Mouse (Mus musculus): ENCODE results near the gene Gtpbp3. TPM values are rescaled to one million over a fixed set of nuclear protein-coding genes. Genes with fewer than 3 reads are reported as not detected.
A peak's percentile ranks its signal among the peaks of the same experiment; 100 is the strongest.

The Gtpbp3 gene
- polyA plus RNA-seq, 1 experiment from 2014 or later: 4.4 TPM

- H3K9me3 ChIP-seq (ENCODE audit: control insufficient read depth, low read length): no peaks in the 10 kb centered on the region
- peak; percentile 90 for ATAC-seq (ENCODE audit: insufficient number of reproducible peaks, insufficient read depth, low FRiP score, low read depth)
- H3K27ac ChIP-seq (replicated peaks in 1 of 2; ENCODE audit: control insufficient read depth in 1 of 2, insufficient read depth in 1 of 2, low read depth in 2 of 2, low read length in 2 of 2): peak within 1 kb of the TSS; percentile 47 to 57; a peak in 3 of 4 replicates
- WGBS: under 1% methylated on average over 51 of the region's 55 CpGs
- H3K4me2 ChIP-seq (ENCODE audit: low read length): peak within 1 kb of the TSS; percentile 85
- H3K27me3 ChIP-seq (ENCODE audit: control insufficient read depth, insufficient read depth, low read length): no peaks in the 10 kb centered on the region
- H3K4me1 ChIP-seq (ENCODE audit: control insufficient read depth in 2 of 2, insufficient read depth in 2 of 2, low read length in 2 of 2): peaks cover 5 to 6% of the 10 kb centered on the region in 2 experiments; a peak in 2 of 4 replicates
- H3K9ac ChIP-seq (ENCODE audit: low read length): peak within 1 kb of the TSS; percentile 80
- peak within 1 kb of the TSS; percentile 69 to 89 for H3K4me3 ChIP-seq (ENCODE audit: control insufficient read depth in 1 of 2, insufficient read depth in 1 of 2, low read depth in 1 of 2, low read length in 2 of 2)
- H3K36me3 ChIP-seq (ENCODE audit: control insufficient read depth, insufficient read depth, low read length): peaks cover 23% of the 10 kb centered on the region
Measured at GRCm38 (mm10) chr8:71542632-71543343, 54.9 kb downstream of the Gtpbp3 start, which contains the start of gene Mvb12a. Gene Mvb12a (plus strand): TSS chr8:71542922.

GRCm38 (mm10) chr8:71543755-71544154 lies 55.9 kb downstream of the Gtpbp3 start:
- H3K9me3 ChIP-seq (ENCODE audit: control insufficient read depth, low read length): no peaks in the 10 kb centered on the region
- no peak for ATAC-seq (ENCODE audit: insufficient number of reproducible peaks, insufficient read depth, low FRiP score, low read depth)
- WGBS: 84% methylated on average over 9 of the region's 9 CpGs
- peak overlapping the region; percentile 69 to 89; a peak in 2 of 4 replicates for H3K4me3 ChIP-seq (ENCODE audit: control insufficient read depth in 1 of 2, insufficient read depth in 1 of 2, low read depth in 1 of 2, low read length in 2 of 2)
- peaks cover 2 to 6% of the 10 kb centered on the region in 2 experiments; a peak in 2 of 4 replicates for H3K4me1 ChIP-seq (ENCODE audit: control insufficient read depth in 2 of 2, insufficient read depth in 2 of 2, low read length in 2 of 2)
- H3K9ac ChIP-seq (ENCODE audit: low read length): peak overlapping the region; percentile 80; the same call in 1 of the 2 replicates
- peak overlapping the region; percentile 85 for H3K4me2 ChIP-seq (ENCODE audit: low read length)
- H3K27me3 ChIP-seq (ENCODE audit: control insufficient read depth, insufficient read depth, low read length): no peaks in the 10 kb centered on the region
- no peak overlapping the region for H3K27ac ChIP-seq (replicated peaks in 1 of 2; ENCODE audit: control insufficient read depth in 1 of 2, insufficient read depth in 1 of 2, low read depth in 2 of 2, low read length in 2 of 2)
- H3K36me3 ChIP-seq (ENCODE audit: control insufficient read depth, insufficient read depth, low read length): peaks cover 33% of the 10 kb centered on the region

GRCm38 (mm10) chr8:71545053-71545452 lies 57.1 kb downstream of the Gtpbp3 start:
- no peak overlapping the region for H3K9ac ChIP-seq (ENCODE audit: low read length)
- no peaks in the 10 kb centered on the region for H3K27me3 ChIP-seq (ENCODE audit: control insufficient read depth, insufficient read depth, low read length)
- ATAC-seq (ENCODE audit: insufficient number of reproducible peaks, insufficient read depth, low FRiP score, low read depth): no peak
- peaks cover 34% of the 10 kb centered on the region for H3K36me3 ChIP-seq (ENCODE audit: control insufficient read depth, insufficient read depth, low read length)
- no peak overlapping the region for H3K27ac ChIP-seq (replicated peaks in 1 of 2; ENCODE audit: control insufficient read depth in 1 of 2, insufficient read depth in 1 of 2, low read depth in 2 of 2, low read length in 2 of 2)
- H3K4me1 ChIP-seq (ENCODE audit: control insufficient read depth in 2 of 2, insufficient read depth in 2 of 2, low read length in 2 of 2): peaks cover 2 to 6% of the 10 kb centered on the region in 2 experiments; a peak in 2 of 4 replicates
- no peak overlapping the region for H3K4me3 ChIP-seq (ENCODE audit: control insufficient read depth in 1 of 2, insufficient read depth in 1 of 2, low read depth in 1 of 2, low read length in 2 of 2)
- 87% methylated on average over 11 of the region's 11 CpGs for WGBS
- H3K9me3 ChIP-seq (ENCODE audit: control insufficient read depth, low read length): no peaks in the 10 kb centered on the region
- H3K4me2 ChIP-seq (ENCODE audit: low read length): no peak overlapping the region

GRCm38 (mm10) chr8:71547590-71547989 lies 59.7 kb downstream of the Gtpbp3 start:
- Histone ChIP-seq H3K36me3 (ENCODE audit: control insufficient read depth, insufficient read depth, low read length) (peaks cover 34% of the 10 kb centered on the region), H3K4me3 (ENCODE audit: control insufficient read depth in 1 of 2, insufficient read depth in 1 of 2, low read depth in 1 of 2, low read length in 2 of 2) (no peak overlapping the region), H3K9ac (ENCODE audit: low read length) (no peak overlapping the region), H3K27ac (replicated peaks in 1 of 2; ENCODE audit: control insufficient read depth in 1 of 2, insufficient read depth in 1 of 2, low read depth in 2 of 2, low read length in 2 of 2) (no peak overlapping the region), H3K4me1 (ENCODE audit: control insufficient read depth in 2 of 2, insufficient read depth in 2 of 2, low read length in 2 of 2) (peaks cover 5 to 6% of the 10 kb centered on the region in 2 experiments; a peak in 3 of 4 replicates), H3K27me3 (ENCODE audit: control insufficient read depth, insufficient read depth, low read length) (no peaks in the 10 kb centered on the region), H3K9me3 (ENCODE audit: control insufficient read depth, low read length) (no peaks in the 10 kb centered on the region), H3K4me2 (ENCODE audit: low read length) (no peak overlapping the region)
- ATAC-seq (ENCODE audit: insufficient number of reproducible peaks, insufficient read depth, low FRiP score, low read depth): no peak
- WGBS: 80% methylated on average over 7 of the region's 7 CpGs

Other genes starting within 250 kb of the Gtpbp3 start
- 16.8 and 17.9 TPM in 2 replicates for gene Myo9b, start 215.4 kb upstream of the Gtpbp3 start, polyA plus RNA-seq (2014; fragmentation: Nextera tagmentation; extraction: Ambion mirVana)
- gene Haus8, start 215.2 kb upstream of the Gtpbp3 start, polyA plus RNA-seq (2014; fragmentation: Nextera tagmentation; extraction: Ambion mirVana): 134 and 144 TPM in 2 replicates
- 87.1 and 95.4 TPM in 2 replicates for gene Use1, start 121.3 kb upstream of the Gtpbp3 start, polyA plus RNA-seq (2014; fragmentation: Nextera tagmentation; extraction: Ambion mirVana)
- 3.6 TPM in 2 replicates for gene Ocel1, start 116.8 kb upstream of the Gtpbp3 start, polyA plus RNA-seq (2014; fragmentation: Nextera tagmentation; extraction: Ambion mirVana)
- gene Nr2f6, start 106.1 kb upstream of the Gtpbp3 start, polyA plus RNA-seq (2014; fragmentation: Nextera tagmentation; extraction: Ambion mirVana): 57.1 and 62.4 TPM in 2 replicates
- gene Ushbp1, start 92.3 kb upstream of the Gtpbp3 start, polyA plus RNA-seq (2014; fragmentation: Nextera tagmentation; extraction: Ambion mirVana): 10.8 TPM in 2 replicates
- gene Babam1, start 91.2 kb upstream of the Gtpbp3 start, polyA plus RNA-seq (2014; fragmentation: Nextera tagmentation; extraction: Ambion mirVana): 84.5 and 86.1 TPM in 2 replicates
- gene Ankle1, start 82.1 kb upstream of the Gtpbp3 start, polyA plus RNA-seq (2014; fragmentation: Nextera tagmentation; extraction: Ambion mirVana): 16.7 and 20.7 TPM in 2 replicates
- gene Abhd8, start 24.4 kb upstream of the Gtpbp3 start, polyA plus RNA-seq (2014; fragmentation: Nextera tagmentation; extraction: Ambion mirVana): 20.8 and 29.2 TPM in 2 replicates
- gene Mrpl34, start 23.1 kb upstream of the Gtpbp3 start, polyA plus RNA-seq (2014; fragmentation: Nextera tagmentation; extraction: Ambion mirVana): 191 and 193 TPM in 2 replicates
- gene Dda1, start 18.9 kb upstream of the Gtpbp3 start, polyA plus RNA-seq (2014; fragmentation: Nextera tagmentation; extraction: Ambion mirVana): 76.7 and 79.1 TPM in 2 replicates
- 1.5 and 1.8 TPM in 2 replicates for gene Ano8, start 2.1 kb upstream of the Gtpbp3 start, polyA plus RNA-seq (2014; fragmentation: Nextera tagmentation; extraction: Ambion mirVana)
- gene Plvap, start 23.6 kb downstream of the Gtpbp3 start, polyA plus RNA-seq (2014; fragmentation: Nextera tagmentation; extraction: Ambion mirVana): 109 and 121 TPM in 2 replicates
- 0.35 and 0.89 TPM in 2 replicates for gene Ccdc194, start 37.6 kb downstream of the Gtpbp3 start, polyA plus RNA-seq (2014; fragmentation: Nextera tagmentation; extraction: Ambion mirVana)
- gene Bst2, start 49.4 kb downstream of the Gtpbp3 start, polyA plus RNA-seq (2014; fragmentation: Nextera tagmentation; extraction: Ambion mirVana): 10.8 and 19.0 TPM in 2 replicates
- gene Mvb12a, start 54.8 kb downstream of the Gtpbp3 start, polyA plus RNA-seq (2014; fragmentation: Nextera tagmentation; extraction: Ambion mirVana): 62.2 and 64.0 TPM in 2 replicates
- 0.53 TPM in 1 of 2 replicates, not detected in the other for gene Tmem221, start 70.8 kb downstream of the Gtpbp3 start, polyA plus RNA-seq (2014; fragmentation: Nextera tagmentation; extraction: Ambion mirVana)
- not detected in 2 replicates for gene Nxnl1, start 78.5 kb downstream of the Gtpbp3 start, polyA plus RNA-seq (2014; fragmentation: Nextera tagmentation; extraction: Ambion mirVana)
- gene Slc27a1, start 80.8 kb downstream of the Gtpbp3 start, polyA plus RNA-seq (2014; fragmentation: Nextera tagmentation; extraction: Ambion mirVana): 14.6 and 15.3 TPM in 2 replicates
- gene Pgls, start 104.1 kb downstream of the Gtpbp3 start, polyA plus RNA-seq (2014; fragmentation: Nextera tagmentation; extraction: Ambion mirVana): 199 and 201 TPM in 2 replicates
- gene Fam129c, start 109.5 kb downstream of the Gtpbp3 start, polyA plus RNA-seq (2014; fragmentation: Nextera tagmentation; extraction: Ambion mirVana): 1.4 and 1.5 TPM in 2 replicates
- 58.1 and 61.6 TPM in 2 replicates for gene Colgalt1, start 122.9 kb downstream of the Gtpbp3 start, polyA plus RNA-seq (2014; fragmentation: Nextera tagmentation; extraction: Ambion mirVana)
- gene Unc13a, start 183.7 kb downstream of the Gtpbp3 start, polyA plus RNA-seq (2014; fragmentation: Nextera tagmentation; extraction: Ambion mirVana): 0.38 and 0.89 TPM in 2 replicates
- gene Jak3, start 188.2 kb downstream of the Gtpbp3 start, polyA plus RNA-seq (2014; fragmentation: Nextera tagmentation; extraction: Ambion mirVana): 5.9 and 6.3 TPM in 2 replicates
- 2.4 and 2.7 TPM in 2 replicates for gene Insl3, start 201.1 kb downstream of the Gtpbp3 start, polyA plus RNA-seq (2014; fragmentation: Nextera tagmentation; extraction: Ambion mirVana)
- 3.0 and 3.1 TPM in 2 replicates for gene B3gnt3, start 213.7 kb downstream of the Gtpbp3 start, polyA plus RNA-seq (2014; fragmentation: Nextera tagmentation; extraction: Ambion mirVana)
- gene Fcho1, start 237.6 kb downstream of the Gtpbp3 start, polyA plus RNA-seq (2014; fragmentation: Nextera tagmentation; extraction: Ambion mirVana): 0.61 and 1.4 TPM in 2 replicates

All from heart, embryonic 14.5 days (tissue).